Mouse (Mus musculus) midbrain, embryonic 14.5 days (tissue): ENCODE measurements around the gene Smad5. TPM values are rescaled to one million over a fixed set of nuclear protein-coding genes. Genes with fewer than 3 reads are reported as not detected.

ENCODE experiments used
- ATAC-seq: fragments of 200-750 bp; cut with Nextera tagmentation; 2 replicates; pipeline ENCODE4 v1.8.0; 2017; ENCODE audit warnings: moderate number of reproducible peaks, moderate library complexity; ENCODE audit not compliant: low FRiP score, low TSS enrichment
- DNase-seq: peaks from one replicate; pipeline ENCODE4 v3.0.0-alpha.2; 2015
- H3K27ac ChIP-seq: fragments of 300-500 bp; sonication (generic); replicated peaks from 2 replicates; pipeline ENCODE4 v1.5.1; 2014; ENCODE audit warnings: mild to moderate bottlenecking, low read depth, low read length, moderate library complexity
- H3K27me3 ChIP-seq: fragments of 300-500 bp; sonication (generic); 2 replicates; pipeline ENCODE4 v1.6.1; 2014; ENCODE audit warnings: low read length, control low read depth, mixed read lengths; ENCODE audit not compliant: control insufficient read depth, insufficient read depth
- H3K36me3 ChIP-seq: fragments of 300-500 bp; sonication (generic); 2 replicates; pipeline ENCODE4 v1.6.1; 2014; ENCODE audit warnings: low read length, control low read depth; ENCODE audit not compliant: control insufficient read depth, insufficient read depth
- H3K4me1 ChIP-seq: fragments of 300-500 bp; sonication (generic); 2 replicates; pipeline ENCODE4 v1.6.1; 2014; ENCODE audit warnings: mild to moderate bottlenecking, antibody characterized with exemption, low read length, control low read depth; ENCODE audit not compliant: control insufficient read depth, insufficient read depth
- H3K4me2 ChIP-seq: fragments of 300-500 bp; sonication (generic); 2 replicates; pipeline ENCODE4 v1.6.1; 2014; ENCODE audit warnings: mild to moderate bottlenecking, low read length, moderate library complexity
- H3K4me3 ChIP-seq: fragments of 300-500 bp; sonication (generic); replicated peaks from 2 replicates; pipeline ENCODE4 v1.5.1; 2014; ENCODE audit warnings: low read depth, low read length
- H3K9ac ChIP-seq: fragments of 300-500 bp; sonication (generic); replicated peaks from 2 replicates; pipeline ENCODE4 v1.6.1; 2014; ENCODE audit warnings: mild to moderate bottlenecking, low read length, moderate library complexity
- H3K9me3 ChIP-seq: fragments of 300-500 bp; sonication (generic); 2 replicates; pipeline ENCODE4 v1.6.1; 2016; ENCODE audit warnings: low read length, control low read depth, mixed read lengths; ENCODE audit not compliant: control insufficient read depth
- WGBS: fragments of 180-500 bp; shearing (Covaris S2); extraction: QIAGEN DNeasy Blood & Tissue Kit; methylation state at CpG from one replicate; pipeline ENCODE4 v1.1.7; 2014; 5-methylcytosine and 5-hydroxymethylcytosine counted together
- polyA plus RNA-seq: library from polyadenylated mRNA; unstranded; fragments of >200 nt; fragmentation: Nextera tagmentation; extraction: Ambion mirVana; gene quantifications from 2 replicates; pipeline ENCODE4 v1.2.1, GENCODE M21; 2014

Smad5 gene
- polyA plus RNA-seq, 1 experiment from 2014 or later = 35.7 TPM

DNA sequence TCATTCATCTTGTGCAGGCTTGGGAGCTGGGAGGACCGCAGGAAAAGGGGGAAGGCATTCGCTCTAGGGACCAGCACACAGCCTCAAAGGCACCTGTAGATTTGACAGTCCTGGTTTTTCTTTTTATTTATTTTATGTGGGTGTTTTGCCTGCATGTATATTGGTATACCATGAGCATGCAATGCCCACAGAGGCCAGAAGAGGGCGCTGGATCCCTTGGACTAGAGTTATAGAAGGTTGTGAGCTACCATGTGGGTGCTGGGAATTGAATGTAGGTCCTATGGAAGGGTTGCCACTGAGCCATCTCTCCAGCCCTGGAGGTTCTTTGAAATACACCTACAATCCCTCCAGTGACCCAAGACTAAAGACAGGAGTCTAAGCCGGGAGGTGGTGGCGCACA is 68.0 kb downstream of the Smad5 start:
- Histone ChIP-seq H3K4me2 (no peak overlapping the region), H3K4me1 (peaks cover 39% of the 10 kb centered on the region), H3K27ac (peak overlapping the region; percentile 38; the same call in 1 of the 2 replicates), H3K36me3 (no peaks in the 10 kb centered on the region), H3K27me3 (no peaks in the 10 kb centered on the region), H3K9ac (no peak overlapping the region), H3K9me3 (no peaks in the 10 kb centered on the region), H3K4me3 (no peak overlapping the region)
- 68% methylated on average over 5 of the region's 5 CpGs for WGBS
- DNase-seq (no peak), ATAC-seq (no peak)

DNA sequence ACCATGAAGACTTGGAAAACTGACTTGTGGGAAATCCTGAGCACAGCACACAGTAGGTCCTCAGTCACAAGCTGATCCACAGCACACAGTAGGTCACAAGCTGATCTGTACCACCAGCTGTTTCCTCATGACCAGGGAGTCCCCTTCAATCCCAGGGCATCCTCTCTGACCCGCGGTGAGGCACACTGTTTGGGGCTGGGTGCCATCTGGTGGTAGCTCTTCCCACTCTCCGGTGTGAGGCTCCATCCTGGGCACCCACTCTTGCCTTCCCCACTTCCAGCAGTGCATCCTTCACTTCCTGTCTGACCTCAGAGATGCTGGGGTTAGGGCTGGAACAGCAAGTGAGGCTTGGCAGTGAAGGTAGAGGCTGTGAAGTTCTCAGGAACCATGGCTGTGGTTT is 69.8 kb downstream of the Smad5 start:
- 63% methylated on average over 3 of the region's 3 CpGs for WGBS
- ATAC-seq (no peak), DNase-seq (no peak)
- no peaks in the 10 kb centered on the region for H3K27me3 ChIP-seq
- no peak overlapping the region for H3K27ac ChIP-seq
- no peaks in the 10 kb centered on the region for H3K36me3 ChIP-seq
- no peak overlapping the region for H3K4me3 ChIP-seq
- no peaks in the 10 kb centered on the region for H3K9me3 ChIP-seq
- peaks cover 33% of the 10 kb centered on the region for H3K4me1 ChIP-seq
- no peak overlapping the region for H3K9ac ChIP-seq
- H3K4me2 ChIP-seq = no peak overlapping the region

DNA sequence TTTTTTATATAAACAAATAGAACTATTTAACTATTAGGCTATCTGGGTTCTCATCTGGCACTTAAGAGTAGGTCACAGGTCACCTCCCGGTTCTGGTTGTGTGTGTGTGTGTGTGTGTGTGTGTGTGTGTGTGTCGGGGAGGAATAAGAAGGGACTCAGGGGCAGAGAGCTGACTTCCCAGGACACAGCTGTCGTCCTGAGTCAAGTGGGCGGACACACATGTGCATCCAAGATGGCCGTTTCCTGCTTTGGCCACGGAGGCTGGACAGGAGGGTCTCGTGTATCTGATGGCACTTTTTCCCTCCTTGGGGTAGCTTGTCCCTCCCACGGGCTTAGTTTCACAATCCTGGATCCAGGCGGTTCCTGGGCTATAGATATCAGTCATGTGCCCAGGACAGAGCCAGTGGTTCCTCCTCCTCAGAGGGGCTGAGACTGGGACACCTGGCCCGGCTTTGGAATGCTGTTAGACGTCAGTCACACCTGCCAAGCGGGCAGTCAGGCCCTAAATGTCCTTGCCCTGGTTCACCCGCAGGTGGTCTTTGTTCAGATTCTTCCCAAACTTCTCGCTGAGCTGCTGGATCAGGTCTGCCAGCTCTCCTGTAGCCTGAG is 70.6 kb downstream of the Smad5 start:
- H3K27me3 ChIP-seq = no peaks in the 10 kb centered on the region
- 59% methylated on average over 14 of the region's 14 CpGs for WGBS
- H3K27ac ChIP-seq = peak overlapping the region; percentile 80
- no peaks in the 10 kb centered on the region for H3K9me3 ChIP-seq
- DNase-seq = no peak
- ATAC-seq = no peak
- H3K4me2 ChIP-seq = no peak overlapping the region
- peaks cover 33% of the 10 kb centered on the region for H3K4me1 ChIP-seq
- no peaks in the 10 kb centered on the region for H3K36me3 ChIP-seq
- H3K9ac ChIP-seq = no peak overlapping the region
- no peak overlapping the region for H3K4me3 ChIP-seq

DNA sequence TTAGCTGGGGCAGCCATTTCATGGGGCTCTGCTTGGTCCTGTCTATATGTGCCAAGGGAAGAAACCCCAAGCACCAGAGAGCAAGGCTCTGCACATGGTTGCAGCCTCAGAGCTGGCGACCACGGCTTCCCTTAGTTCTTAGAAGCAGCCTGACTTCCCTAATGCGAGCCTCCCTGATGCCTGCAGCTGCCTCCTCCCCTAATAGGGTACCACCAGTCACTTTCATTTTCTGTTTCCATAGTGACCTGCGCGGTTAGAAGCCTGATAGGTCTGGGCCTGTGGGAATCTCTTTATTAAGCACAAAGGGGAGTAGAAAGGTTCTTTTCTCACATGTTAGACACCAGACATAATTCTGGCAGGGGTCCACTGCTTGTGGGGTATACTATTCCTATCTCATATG is 71.5 kb downstream of the Smad5 start:
- Histone ChIP-seq H3K4me1 (peaks cover 30% of the 10 kb centered on the region), H3K4me2 (peak overlapping the region; percentile 30), H3K27me3 (no peaks in the 10 kb centered on the region), H3K9me3 (no peaks in the 10 kb centered on the region), H3K9ac (no peak overlapping the region), H3K27ac (peak overlapping the region; percentile 80), H3K4me3 (no peak overlapping the region), H3K36me3 (no peaks in the 10 kb centered on the region)
- 3% methylated on average over 5 of the region's 5 CpGs for WGBS
- ATAC-seq (peak; percentile 85), DNase-seq (peak; percentile 89)

DNA sequence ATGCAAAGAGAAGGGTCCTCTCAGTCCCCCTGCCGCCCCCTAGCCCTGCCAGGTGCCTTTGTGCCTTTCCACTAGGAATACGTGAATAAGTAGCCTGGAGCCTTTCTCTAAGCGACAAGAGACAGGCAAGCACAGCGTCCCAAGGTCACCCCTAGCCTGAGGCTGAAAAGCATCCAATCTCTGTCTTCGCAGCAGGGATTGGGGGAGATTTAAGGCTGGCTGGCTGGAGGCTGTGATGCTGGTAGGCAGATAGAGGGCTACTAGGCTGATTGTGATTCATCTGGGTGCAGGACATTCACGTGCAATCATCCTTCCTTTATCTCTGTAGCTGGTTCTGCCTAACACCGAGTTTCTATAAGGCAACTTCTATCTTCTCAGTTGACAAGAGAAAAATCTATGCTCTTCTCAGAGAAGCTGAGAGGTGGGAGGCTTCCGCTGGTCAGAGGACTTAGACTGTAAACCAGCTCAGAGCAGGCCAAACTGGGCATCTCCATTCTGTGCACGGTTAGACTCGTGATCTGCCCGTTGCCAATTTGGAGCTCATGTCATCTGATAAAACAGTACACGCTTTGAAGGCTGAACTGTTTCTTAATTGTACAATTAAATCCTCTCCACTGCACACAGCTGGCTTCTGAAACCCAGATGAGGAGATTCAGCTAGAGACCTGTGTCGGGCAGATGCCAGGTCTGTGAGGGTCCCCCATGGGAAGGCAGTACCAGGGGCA is 78.1 kb downstream of the Smad5 start:
- Histone ChIP-seq H3K36me3 (no peaks in the 10 kb centered on the region), H3K9me3 (no peaks in the 10 kb centered on the region), H3K4me1 (peaks cover 22% of the 10 kb centered on the region), H3K27me3 (no peaks in the 10 kb centered on the region), H3K9ac (0 out of 2 replicates have a peak overlapping the region, but pooled peaks have one; percentile 6), H3K27ac (peak overlapping the region; percentile 67), H3K4me2 (no peak overlapping the region), H3K4me3 (no peak overlapping the region)
- 47% methylated on average over 13 of the region's 13 CpGs for WGBS
- no peak; the same call in 1 of the 2 replicates for ATAC-seq
- DNase-seq = peak; percentile 71

DNA sequence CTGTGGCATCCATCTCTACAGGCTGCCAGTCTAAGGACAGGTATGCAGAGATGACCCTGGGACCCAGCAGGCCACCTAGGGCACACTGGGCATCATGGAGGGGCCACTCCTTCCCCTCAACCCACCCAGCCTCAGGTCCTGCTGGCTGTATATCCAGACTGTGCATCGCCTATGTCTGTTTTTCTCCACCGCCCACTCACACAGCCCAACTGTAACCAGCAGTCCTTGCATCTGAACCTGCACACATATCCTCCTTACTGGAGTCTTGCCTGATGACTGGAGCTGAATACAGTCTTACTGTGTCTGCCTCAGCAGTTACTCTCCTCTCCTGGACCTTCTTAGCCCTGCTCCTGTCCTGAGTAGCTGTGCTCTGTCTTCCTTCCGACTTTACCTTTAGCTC is 78.9 kb downstream of the Smad5 start:
- no peaks in the 10 kb centered on the region for H3K27me3 ChIP-seq
- DNase-seq (no peak), ATAC-seq (no peak)
- peaks cover 22% of the 10 kb centered on the region for H3K4me1 ChIP-seq
- H3K36me3 ChIP-seq = no peaks in the 10 kb centered on the region
- no peaks in the 10 kb centered on the region for H3K9me3 ChIP-seq
- H3K4me2 ChIP-seq = no peak overlapping the region
- no peak overlapping the region for H3K9ac ChIP-seq
- WGBS = 94% methylated on average over 3 of the region's 3 CpGs
- no peak overlapping the region for H3K4me3 ChIP-seq
- H3K27ac ChIP-seq = peak overlapping the region; percentile 67

DNA sequence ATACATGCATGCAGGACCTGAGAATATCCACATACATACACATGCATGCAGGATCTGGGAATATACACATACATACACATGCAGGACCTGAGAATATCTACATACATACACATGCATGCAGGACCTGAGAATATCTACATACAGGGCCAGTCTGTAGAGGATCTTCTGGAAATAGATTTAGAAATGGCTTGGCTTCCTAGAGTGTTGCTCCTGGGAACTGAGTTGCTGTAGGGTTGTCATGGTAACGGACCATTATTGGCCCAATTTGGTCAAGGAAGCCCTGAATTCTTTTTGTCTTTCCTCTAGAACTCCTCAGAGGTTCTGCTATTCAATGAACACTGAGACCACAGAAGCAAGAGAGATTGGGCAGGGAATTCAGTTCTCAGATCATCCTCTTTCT is 79.8 kb downstream of the Smad5 start:
- WGBS = 87% methylated on average over 1 of the region's 1 CpGs
- no peaks in the 10 kb centered on the region for H3K9me3 ChIP-seq
- ATAC-seq (no peak), DNase-seq (no peak)
- no peak overlapping the region; the same call in 1 of the 2 replicates for H3K27ac ChIP-seq
- no peak overlapping the region for H3K4me3 ChIP-seq
- H3K4me1 ChIP-seq = peaks cover 22% of the 10 kb centered on the region
- H3K27me3 ChIP-seq = no peaks in the 10 kb centered on the region
- H3K9ac ChIP-seq = no peak overlapping the region
- no peak overlapping the region for H3K4me2 ChIP-seq
- no peaks in the 10 kb centered on the region for H3K36me3 ChIP-seq

DNA sequence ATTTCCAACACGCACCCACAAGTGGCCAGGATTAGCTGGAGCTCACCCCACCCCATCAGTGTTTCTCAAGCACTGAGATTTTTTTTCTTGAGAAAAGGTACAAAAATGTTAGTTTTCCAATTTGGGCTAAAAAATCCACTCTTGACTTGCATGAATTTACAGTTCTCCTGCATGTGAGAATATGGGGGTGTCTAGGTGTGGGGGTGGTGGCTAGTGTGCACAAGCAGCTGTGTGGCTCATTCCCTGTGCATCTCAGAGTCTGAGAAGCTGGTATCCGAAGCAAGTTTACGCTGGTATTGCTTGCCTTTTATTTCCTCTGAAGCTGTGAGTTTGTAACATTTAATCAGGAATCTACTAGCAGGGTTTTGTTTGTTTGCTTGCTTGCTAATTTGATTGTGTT is 87.9 kb downstream of the Smad5 start:
- H3K4me1 ChIP-seq = peaks cover 15% of the 10 kb centered on the region
- H3K4me3 ChIP-seq = no peak overlapping the region
- ATAC-seq (no peak), DNase-seq (no peak)
- H3K27me3 ChIP-seq = no peaks in the 10 kb centered on the region
- no peak overlapping the region for H3K4me2 ChIP-seq
- no peak overlapping the region for H3K27ac ChIP-seq
- WGBS = 94% methylated on average over 3 of the region's 3 CpGs
- H3K9ac ChIP-seq = no peak overlapping the region
- no peaks in the 10 kb centered on the region for H3K9me3 ChIP-seq
- no peaks in the 10 kb centered on the region for H3K36me3 ChIP-seq
